Mouse (Mus musculus): ENCODE measurements at regions not wholly inside any gene's neighbourhood (a gene's known extent, or its start where the extent isn't known, plus 50 kb on each side); places are given as distances from the start of the nearest gene placed in this dataset.
A peak's percentile ranks its signal among the peaks of the same experiment; 100 is the strongest.

GRCm38 (mm10) chr3:52680824-52681388 lies 336.1 kb downstream of the Cog6 start:
- no peak for DNase-seq

DNA sequence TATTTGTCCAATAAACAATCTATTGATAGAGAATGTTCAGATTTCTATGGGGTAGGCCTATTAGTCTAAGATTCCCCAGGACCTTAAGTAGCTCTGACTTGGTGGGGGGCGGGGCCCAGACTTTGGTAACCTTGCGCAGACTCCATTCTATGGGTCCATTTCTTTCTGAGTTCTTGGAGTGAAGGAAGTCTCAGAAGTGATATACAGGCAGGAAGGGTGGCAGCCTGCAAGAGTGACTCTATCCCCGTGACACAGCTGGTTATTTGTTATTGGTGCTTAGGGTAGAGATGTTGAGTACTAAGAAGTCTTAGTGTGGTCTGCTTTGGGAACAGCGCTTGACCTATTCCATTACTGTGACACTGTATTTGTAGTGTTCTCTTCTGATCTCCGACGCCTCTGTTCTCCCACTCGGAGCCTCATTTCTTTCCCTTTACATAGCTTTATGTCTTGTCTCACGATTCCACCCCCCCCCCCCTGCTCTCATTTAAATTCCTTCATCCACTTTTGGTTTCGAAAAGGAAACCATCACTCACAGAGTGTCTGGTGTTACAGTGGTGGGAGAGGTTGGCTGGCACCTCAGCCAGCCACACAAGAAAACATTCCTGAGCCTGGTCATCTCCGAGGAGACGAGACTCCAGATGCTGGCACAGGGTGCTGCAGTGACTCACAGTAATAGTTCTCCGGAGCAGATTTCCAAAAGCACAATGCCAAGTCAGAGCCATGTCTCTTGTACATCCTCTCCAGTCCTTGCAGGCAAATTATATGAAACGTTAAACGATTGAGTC lies 340.0 kb downstream of the Cog6 start:
- no peak for DNase-seq

- DNase-seq: no peak
These were observed 346.4 kb downstream of the Cog6 start for GRCm38 (mm10) chr3:52670628-52671028.

DNA sequence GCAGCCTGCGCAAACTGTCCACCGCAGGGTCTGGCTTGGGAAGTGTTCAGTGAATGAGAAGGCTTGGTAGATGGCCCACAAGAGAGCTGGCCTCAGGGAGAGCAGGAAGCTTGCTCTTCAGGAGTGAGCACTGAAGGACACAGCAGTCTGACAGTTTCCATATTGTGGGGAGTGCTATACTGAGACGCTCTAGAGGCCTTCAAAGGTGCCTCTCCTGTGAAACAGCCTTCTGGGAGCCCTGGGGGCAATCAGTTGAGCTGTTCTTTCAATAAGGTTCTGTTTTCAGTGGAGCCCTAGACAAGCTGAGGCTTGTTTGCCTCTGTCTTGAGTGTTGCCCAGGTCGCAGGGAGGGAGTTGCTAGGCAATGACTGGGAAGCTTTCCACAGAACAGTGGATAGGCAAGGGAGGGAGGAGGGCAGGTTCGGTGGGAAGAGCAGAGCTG lies 353.9 kb downstream of the Cog6 start:
- DNase-seq: peak; percentile 25

GRCm38 (mm10) chr3:52662164-52662908 lies 354.7 kb downstream of the Cog6 start:
- no peak for DNase-seq

DNA sequence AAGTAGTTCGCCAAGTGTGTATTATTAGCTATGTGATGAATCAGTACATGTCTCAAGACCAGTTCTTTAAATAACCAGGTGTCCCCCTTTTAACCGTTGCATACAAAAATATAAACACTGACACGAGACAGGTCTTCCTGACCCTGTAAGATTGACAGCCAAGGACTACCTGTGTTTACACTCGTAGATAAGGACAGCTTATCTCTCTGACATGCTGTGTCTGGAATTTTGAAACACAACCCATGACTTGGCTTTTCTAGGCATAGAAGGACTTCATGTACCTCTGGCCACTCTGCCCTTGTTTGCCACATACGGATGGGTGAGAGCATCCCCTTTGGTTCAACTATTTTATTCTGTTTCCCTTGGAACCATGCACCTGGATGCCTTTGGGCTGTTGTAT lies 364.0 kb downstream of the Cog6 start:
- DNase-seq: no peak

DNA sequence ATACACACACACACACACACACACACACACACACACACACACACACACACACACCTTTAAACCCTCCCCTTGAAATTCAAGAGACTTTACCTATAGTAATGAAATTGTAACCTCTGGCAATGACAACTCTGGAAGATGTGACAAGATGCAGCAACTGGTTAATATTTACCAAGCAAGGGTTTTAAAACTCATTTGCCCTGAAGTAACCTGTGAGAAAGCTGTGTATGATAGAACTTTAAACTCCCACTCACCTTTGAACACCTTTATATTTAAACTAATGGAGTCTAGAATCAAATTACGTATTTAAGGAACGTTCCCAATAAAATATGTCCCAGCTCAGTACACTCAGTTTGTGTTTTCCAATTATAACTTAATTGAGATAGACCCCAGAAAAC lies 364.6 kb downstream of the Cog6 start:
- DNase-seq: no peak

- DNase-seq: no peak
These were observed 365.1 kb downstream of the Cog6 start for GRCm38 (mm10) chr3:52651862-52652475.

GRCm38 (mm10) chr3:52650071-52650470 lies 367.0 kb downstream of the Cog6 start:
- no peak for DNase-seq

DNA sequence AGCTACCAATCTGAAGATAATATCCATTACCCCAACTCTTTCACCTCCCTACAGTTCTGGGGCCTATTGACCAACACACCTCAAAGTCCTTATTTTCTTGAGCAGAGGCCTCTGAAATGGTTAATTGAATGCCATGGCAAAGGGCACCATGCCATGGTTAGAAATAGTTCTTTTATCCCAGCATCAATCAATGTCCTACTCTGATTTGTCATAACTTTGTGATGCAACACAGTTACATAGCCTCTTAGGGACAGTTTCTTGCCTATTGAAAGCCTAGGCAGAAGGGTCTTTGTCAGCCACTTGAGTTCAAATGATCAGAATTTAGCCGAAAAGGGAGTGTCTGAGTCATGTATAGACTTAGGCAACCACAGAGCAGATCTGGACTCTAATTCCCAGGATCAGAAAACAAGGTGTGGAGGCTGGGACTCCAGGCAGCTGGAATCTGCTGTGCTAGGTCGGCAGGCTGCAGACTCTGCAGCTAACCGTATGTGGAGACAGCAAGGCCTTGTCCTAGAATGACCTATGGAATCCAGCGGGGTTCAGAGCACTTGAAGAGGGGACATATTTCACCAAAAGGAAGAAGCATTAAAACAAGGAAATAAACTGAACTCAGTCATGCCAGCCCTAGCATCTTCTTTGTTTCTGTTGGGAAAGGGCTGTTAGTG lies 368.1 kb downstream of the Cog6 start:
- DNase-seq: no peak

- DNase-seq: no peak
These were observed 369.1 kb downstream of the Cog6 start for GRCm38 (mm10) chr3:52647900-52648299.

DNA sequence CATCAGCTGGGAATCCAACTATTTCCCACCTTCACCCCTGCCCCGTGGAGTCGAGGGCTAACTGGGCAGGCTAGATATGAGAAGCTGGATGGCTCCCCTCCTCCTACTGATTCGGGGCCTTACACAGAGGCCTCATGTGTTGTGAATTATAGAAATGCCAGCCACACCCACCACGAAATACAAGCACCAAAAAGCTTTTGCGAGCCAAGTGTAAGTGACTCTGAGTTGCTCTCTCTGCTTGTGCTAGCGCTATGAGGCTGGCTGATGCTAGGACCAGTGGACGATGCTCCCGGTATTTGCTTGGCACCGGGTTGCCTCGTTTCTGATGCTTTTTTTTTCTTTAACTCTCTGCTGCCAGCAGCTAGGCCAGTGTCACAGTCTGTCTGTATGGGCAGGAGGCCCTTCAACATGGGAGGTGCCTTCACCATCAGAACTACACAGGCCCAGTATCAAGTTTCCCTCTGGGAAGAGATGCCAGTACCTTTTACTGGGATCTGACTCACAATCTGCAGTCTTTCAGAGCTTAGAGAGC lies 369.8 kb downstream of the Cog6 start:
- no peak for DNase-seq

GRCm38 (mm10) chr3:52645156-52645555 lies 371.9 kb downstream of the Cog6 start:
- DNase-seq: no peak

DNA sequence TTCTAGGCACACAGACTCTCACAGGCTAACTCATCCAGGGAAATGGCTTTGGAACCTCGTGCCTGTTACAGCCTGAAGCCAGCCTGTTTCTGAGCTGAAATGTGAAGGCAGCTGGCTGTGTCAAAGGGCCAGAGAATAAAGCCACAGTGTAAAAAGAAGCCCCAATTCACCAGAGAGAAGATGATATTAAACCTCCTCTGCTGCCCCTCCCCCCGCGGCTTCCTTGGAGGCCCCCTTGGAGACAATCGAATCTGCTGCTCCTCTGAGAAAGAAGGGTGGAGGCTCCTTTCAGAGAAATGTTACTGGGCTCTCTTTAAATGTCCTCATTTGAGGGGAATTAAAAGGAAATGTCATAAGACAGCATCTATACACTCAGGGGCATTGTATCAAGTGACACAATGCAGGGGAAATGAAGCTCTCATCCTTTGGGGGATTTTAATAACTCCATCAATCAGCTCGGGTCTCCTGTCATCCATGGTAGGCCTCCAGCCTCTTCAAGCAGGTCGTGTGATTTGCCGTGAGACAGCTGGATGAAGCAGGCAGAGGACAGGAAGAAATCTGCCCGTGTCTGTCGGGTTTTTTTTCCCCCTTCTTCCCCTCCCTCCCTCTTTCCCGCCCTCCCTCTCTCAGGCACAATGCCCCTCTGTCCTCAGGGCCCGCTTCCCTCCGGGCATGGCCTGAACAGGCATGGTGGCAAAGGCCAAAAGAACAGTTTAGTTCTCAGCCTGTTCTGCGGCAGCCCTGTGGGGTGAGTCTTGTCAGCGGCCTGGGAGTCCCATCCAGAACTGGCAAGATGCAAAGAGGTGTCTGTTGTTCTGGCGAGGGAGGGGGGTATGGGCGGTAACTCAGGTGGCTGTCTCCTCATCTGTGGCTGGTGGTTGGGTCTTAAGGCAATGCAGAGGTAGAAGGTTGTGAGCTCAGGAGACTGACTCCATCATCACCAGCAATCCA lies 372.6 kb downstream of the Cog6 start:
- DNase-seq: peak; percentile 26

- DNase-seq: no peak
These were observed 373.2 kb downstream of the Cog6 start for GRCm38 (mm10) chr3:52643796-52644177.

GRCm38 (mm10) chr3:52643100-52643551 lies 373.9 kb downstream of the Cog6 start:
- no peak for DNase-seq

- peak; percentile 29 for DNase-seq
These were observed 373.4 kb downstream of the Foxo1 start for GRCm38 (mm10) chr3:52641226-52642181.

GRCm38 (mm10) chr3:52640250-52641147 lies 372.4 kb downstream of the Foxo1 start:
- no peak for DNase-seq

DNA sequence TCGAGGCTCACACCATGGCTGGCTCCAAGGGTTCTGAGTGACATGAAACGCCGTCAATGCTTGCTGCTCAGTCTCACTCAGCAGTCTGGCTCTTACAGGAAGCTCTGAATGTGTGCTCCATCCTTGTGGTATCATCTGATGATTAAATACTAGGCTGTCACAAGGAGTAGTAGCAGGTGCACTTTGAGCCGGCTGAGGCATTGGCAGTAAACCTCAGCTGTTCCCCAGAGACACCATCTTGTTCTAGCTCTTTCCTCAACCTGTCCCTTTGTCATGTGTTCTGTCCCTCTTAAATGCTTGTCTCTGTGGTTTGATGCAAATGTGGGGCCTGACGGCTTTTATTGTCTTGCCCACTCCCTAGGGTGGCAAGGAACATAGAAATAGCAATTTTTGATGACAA lies 370.7 kb downstream of the Foxo1 start:
- DNase-seq: no peak
